ENCODE assay signal across 8 mouse cellular contexts in the genomic region with DNA sequence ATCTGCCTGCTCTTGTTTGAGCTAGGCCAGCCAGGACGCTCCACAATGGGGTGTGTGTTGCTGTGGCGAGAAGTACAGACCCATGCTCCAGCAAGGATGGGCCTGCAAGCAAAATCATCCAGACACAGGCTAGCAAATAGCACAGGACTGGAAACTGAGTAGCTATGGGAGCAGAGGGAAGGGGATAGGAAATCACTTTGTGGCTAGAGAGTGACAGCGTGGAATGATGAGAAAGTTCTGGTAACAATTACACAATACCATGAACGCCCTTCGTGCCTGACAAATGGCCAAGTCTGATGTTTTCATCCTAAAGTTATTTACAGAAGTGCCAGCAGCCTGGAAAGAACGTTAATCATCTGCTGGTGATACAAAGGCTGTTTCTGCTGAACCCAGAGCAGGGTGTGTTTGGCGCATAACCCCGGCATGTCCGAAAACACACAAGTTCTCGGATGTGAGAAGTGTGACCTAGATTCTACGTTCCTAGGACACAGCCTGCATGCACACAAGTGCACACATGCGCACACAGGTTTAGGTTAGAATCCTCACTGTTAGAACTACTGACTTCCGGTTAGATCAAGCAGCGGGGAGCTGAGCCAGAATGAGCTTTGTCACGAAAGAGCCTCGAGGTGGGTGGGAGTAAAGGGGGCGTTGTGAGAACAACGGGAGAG. TPM values are rescaled to one million over a fixed set of nuclear protein-coding genes. Genes with fewer than 3 reads are reported as not detected.
A peak's percentile ranks its signal among the peaks of the same experiment; 100 is the strongest.
DNase-seq lines count a peak whose midpoint lies in the region; ATAC-seq lines count a peak whose summit lies in the region.

No protein-coding gene starts in this region.

- no peak overlapping the region for H3K4me3 ChIP-seq in heart, embryonic 13.5 days
- H3K4me3 ChIP-seq in neural tube, embryonic 12.5 days, result no peak overlapping the region
- no peak overlapping the region for H3K4me3 ChIP-seq in forebrain, embryonic 11.5 days (ENCODE audit: low read depth, low read length)
- H3K4me3 ChIP-seq in forebrain, embryonic 12.5 days (replicated peaks), result no peak overlapping the region

- peaks cover 27% of the 10 kb centered on the region for H3K4me1 ChIP-seq in heart, embryonic 13.5 days
- H3K4me1 ChIP-seq in neural tube, embryonic 12.5 days, result peaks cover 18% of the 10 kb centered on the region; the same call in 1 of the 2 replicates
- H3K4me1 ChIP-seq in forebrain, embryonic 11.5 days (replicated peaks; ENCODE audit: control insufficient read depth, insufficient read depth, low read length), result peaks cover 4% of the 10 kb centered on the region; the same call in 1 of the 2 replicates
- H3K4me1 ChIP-seq in forebrain, embryonic 12.5 days, result peaks cover 11% of the 10 kb centered on the region

- H3K9me3 ChIP-seq in heart, embryonic 13.5 days, result no peaks in the 10 kb centered on the region
- H3K9me3 ChIP-seq in neural tube, embryonic 12.5 days, result no peaks in the 10 kb centered on the region
- no peaks in the 10 kb centered on the region for H3K9me3 ChIP-seq in forebrain, embryonic 11.5 days (ENCODE audit: control insufficient read depth, low read length)
- no peaks in the 10 kb centered on the region for H3K9me3 ChIP-seq in forebrain, embryonic 12.5 days

- 67% methylated on average over 18 of the region's 18 CpGs for WGBS in heart, embryonic 13.5 days
- 75% methylated on average over 18 of the region's 18 CpGs for WGBS in neural tube, embryonic 12.5 days
- WGBS in forebrain, embryonic 11.5 days, result 89% methylated on average over 18 of the region's 18 CpGs
- 82% methylated on average over 18 of the region's 18 CpGs for WGBS in forebrain, embryonic 12.5 days

- 0 out of 2 replicates have a peak overlapping the region, but pooled peaks have one; percentile 24 for H3K4me2 ChIP-seq in heart, embryonic 13.5 days
- no peak overlapping the region for H3K4me2 ChIP-seq in neural tube, embryonic 12.5 days (replicated peaks)
- H3K4me2 ChIP-seq in forebrain, embryonic 11.5 days (ENCODE audit: low read depth, low read length, severe bottlenecking), result no peak overlapping the region
- H3K4me2 ChIP-seq in forebrain, embryonic 12.5 days, result no peak overlapping the region

- DNase-seq in ovary, postnatal 14 days (ENCODE audit: low spot score), result peak; percentile 48
- no peak for DNase-seq in ovary, postnatal 10 days (ENCODE audit: low spot score)
- peak; percentile 33 for DNase-seq in adrenal gland, postnatal 25 days
- DNase-seq in kidney, postnatal 14 days, result peak; percentile 75
- DNase-seq in forebrain, embryonic 11.5 days (ENCODE audit: low spot score), result no peak

- peak overlapping the region; percentile 44; the same call in 1 of the 2 replicates for H3K9ac ChIP-seq in heart, embryonic 13.5 days
- H3K9ac ChIP-seq in neural tube, embryonic 12.5 days, result no peak overlapping the region
- no peak overlapping the region for H3K9ac ChIP-seq in forebrain, embryonic 11.5 days (ENCODE audit: low read length)
- no peak overlapping the region for H3K9ac ChIP-seq in forebrain, embryonic 12.5 days

- H3K27ac ChIP-seq in heart, embryonic 13.5 days (replicated peaks), result peak overlapping the region; percentile 74
- 0 out of 2 replicates have a peak overlapping the region, but pooled peaks have one; percentile 46 for H3K27ac ChIP-seq in neural tube, embryonic 12.5 days
- no peak overlapping the region for H3K27ac ChIP-seq in forebrain, embryonic 11.5 days (ENCODE audit: low read depth, low read length)
- H3K27ac ChIP-seq in forebrain, embryonic 12.5 days, result no peak overlapping the region

- no peaks in the 10 kb centered on the region for H3K27me3 ChIP-seq in heart, embryonic 13.5 days (replicated peaks)
- no peaks in the 10 kb centered on the region for H3K27me3 ChIP-seq in neural tube, embryonic 12.5 days (replicated peaks)
- H3K27me3 ChIP-seq in forebrain, embryonic 11.5 days (ENCODE audit: control insufficient read depth, insufficient read depth, low read length), result no peaks in the 10 kb centered on the region
- H3K27me3 ChIP-seq in forebrain, embryonic 12.5 days, result no peaks in the 10 kb centered on the region

- peaks cover 65% of the 10 kb centered on the region for H3K36me3 ChIP-seq in heart, embryonic 13.5 days
- H3K36me3 ChIP-seq in neural tube, embryonic 12.5 days, result peaks cover 14% of the 10 kb centered on the region
- no peaks in the 10 kb centered on the region for H3K36me3 ChIP-seq in forebrain, embryonic 11.5 days (ENCODE audit: control insufficient read depth, insufficient read depth, low read length)
- H3K36me3 ChIP-seq in forebrain, embryonic 12.5 days (replicated peaks), result peaks cover 13% of the 10 kb centered on the region

- ATAC-seq in heart, embryonic 13.5 days (ENCODE audit: extremely low read depth, insufficient number of reproducible peaks, low FRiP score, low TSS enrichment), result no peak
- no peak for ATAC-seq in neural tube, embryonic 12.5 days (ENCODE audit: low FRiP score, low read depth)
- no peak for ATAC-seq in forebrain, embryonic 11.5 days (replicated peaks; ENCODE audit: low FRiP score)
- no peak for ATAC-seq in forebrain, embryonic 12.5 days (ENCODE audit: low FRiP score)

RNA-seq across cellular contexts. Expression of a gene that starts 10.0 kb away (rescaled TPM):
- total RNA-seq in adrenal gland, postnatal 25 days (2021), result 73.7 and 79.7 TPM in 2 replicates
- 34.5 and 37.4 TPM in 2 replicates for polyA plus RNA-seq in heart, embryonic 13.5 days (2015; fragmentation: Nextera tagmentation; extraction: Ambion mirVana)
- polyA plus RNA-seq in neural tube, embryonic 12.5 days (2016; fragmentation: Nextera tagmentation; extraction: Ambion mirVana), result 20.5 and 24.8 TPM in 2 replicates
- polyA plus RNA-seq in forebrain, embryonic 11.5 days (2014; fragmentation: Nextera tagmentation; extraction: Ambion mirVana), result 24.8 and 26.7 TPM in 2 replicates
- polyA plus RNA-seq in forebrain, embryonic 12.5 days (2016; fragmentation: Nextera tagmentation; extraction: Ambion mirVana), result 23.3 and 23.7 TPM in 2 replicates

RNA-seq across cellular contexts. Expression of a gene that starts 10.4 kb away (rescaled TPM):
- total RNA-seq in adrenal gland, postnatal 25 days (2021), result 147 and 150 TPM in 2 replicates
- polyA plus RNA-seq in heart, embryonic 13.5 days (2015; fragmentation: Nextera tagmentation; extraction: Ambion mirVana), result 101 and 108 TPM in 2 replicates
- 68.6 and 70.9 TPM in 2 replicates for polyA plus RNA-seq in neural tube, embryonic 12.5 days (2016; fragmentation: Nextera tagmentation; extraction: Ambion mirVana)
- polyA plus RNA-seq in forebrain, embryonic 11.5 days (2014; fragmentation: Nextera tagmentation; extraction: Ambion mirVana), result 53.6 and 55.2 TPM in 2 replicates
- polyA plus RNA-seq in forebrain, embryonic 12.5 days (2016; fragmentation: Nextera tagmentation; extraction: Ambion mirVana), result 53.5 and 54.2 TPM in 2 replicates

Comparison
In these comparisons a context has a peak if more than half of its experiments do, and no peak if none do; other contexts are left out.
1. DNase-seq: peak in ovary, postnatal 14 days (single experiment), adrenal gland, postnatal 25 days (single experiment) and kidney, postnatal 14 days (single experiment); none in ovary, postnatal 10 days (single experiment) and forebrain, embryonic 11.5 days (single experiment).
2. H3K27ac ChIP-seq: peak in heart, embryonic 13.5 days (single experiment) and neural tube, embryonic 12.5 days (single experiment); none in forebrain, embryonic 11.5 days (single experiment) and forebrain, embryonic 12.5 days (single experiment).